Mouse (Mus musculus): ENCODE data around the gene Rabgef1. TPM values are rescaled to one million over a fixed set of nuclear protein-coding genes. Genes with fewer than 3 reads are reported as not detected.

Rabgef1 gene
- total RNA-seq (2021) = 10 to 100 TPM; 35.6 to 41.5 TPM
- long read RNA-seq, experiment 1, transcript Rabgef1-203 (9 exons, 2,690 nt) = major isoform, 16 of 40 reads
- long read RNA-seq, experiment 1, partial matches to known transcripts = 5 of 40 reads
- long read RNA-seq, experiment 1, other reads (novel, unspliced or antisense) = 18 of 40 reads
- long read RNA-seq, experiment 2, transcript Rabgef1-203 (9 exons, 2,690 nt) = major isoform, 14 of 36 reads
- long read RNA-seq, experiment 2, partial matches to known transcripts = 0 of 36 reads
- long read RNA-seq, experiment 2, other reads (novel, unspliced or antisense) = 20 of 36 reads

GRCm38 (mm10) chr5:130171423-130171954 is at the start of gene Rabgef1:
Rabgef1 (plus strand) TSS chr5:130171798.
- peak; percentile 97 for DNase-seq

- no peak for DNase-seq
Measured at GRCm38 (mm10) chr5:130122355-130122754, 49.2 kb upstream of the Rabgef1 start.

GRCm38 (mm10) chr5:130124271-130124670 is 47.3 kb upstream of the Rabgef1 start:
- DNase-seq = no peak

GRCm38 (mm10) chr5:130128686-130129523 is 42.7 kb upstream of the Rabgef1 start:
- DNase-seq = peak; percentile 30

- no peak for DNase-seq
Measured at GRCm38 (mm10) chr5:130129524-130129793, 42.1 kb upstream of the Rabgef1 start.

- DNase-seq = no peak
Measured at GRCm38 (mm10) chr5:130136597-130136996, 35.0 kb upstream of the Rabgef1 start.

GRCm38 (mm10) chr5:130139393-130139792 is 32.2 kb upstream of the Rabgef1 start:
- DNase-seq = peak; percentile 90

GRCm38 (mm10) chr5:130141138-130141537 is 30.5 kb upstream of the Rabgef1 start:
- DNase-seq = no peak

GRCm38 (mm10) chr5:130142041-130142440 is 29.6 kb upstream of the Rabgef1 start:
- DNase-seq = peak; percentile 33

GRCm38 (mm10) chr5:130143101-130143500 is 28.5 kb upstream of the Rabgef1 start:
- DNase-seq = peak; percentile 39

- peak; percentile 86 for DNase-seq
Measured at GRCm38 (mm10) chr5:130143977-130144333, 27.6 kb upstream of the Rabgef1 start.

GRCm38 (mm10) chr5:130144334-130145312 is 27.0 kb upstream of the Rabgef1 start, which contains the start of gene Kctd7:
Kctd7 (plus strand) TSS chr5:130144861.
- DNase-seq = peak; percentile 96

- DNase-seq = peak; percentile 27
Measured at GRCm38 (mm10) chr5:130145961-130146360, 25.6 kb upstream of the Rabgef1 start.

- no peak for DNase-seq
Measured at GRCm38 (mm10) chr5:130149726-130150310, 21.8 kb upstream of the Rabgef1 start.

GRCm38 (mm10) chr5:130154286-130154685 is 17.3 kb upstream of the Rabgef1 start:
- no peak for DNase-seq

GRCm38 (mm10) chr5:130158545-130158944 is 13.1 kb upstream of the Rabgef1 start:
- no peak for DNase-seq

GRCm38 (mm10) chr5:130159761-130160201 is 11.8 kb upstream of the Rabgef1 start:
- no peak for DNase-seq

GRCm38 (mm10) chr5:130163670-130164069 is 7.9 kb upstream of the Rabgef1 start:
- DNase-seq = peak; percentile 88

GRCm38 (mm10) chr5:130165213-130165612 is 6.4 kb upstream of the Rabgef1 start:
- DNase-seq = no peak

- DNase-seq = no peak
Measured at GRCm38 (mm10) chr5:130169109-130169508, 2.5 kb upstream of the Rabgef1 start.

GRCm38 (mm10) chr5:130170666-130171422 is 754 bp upstream of the Rabgef1 start:
- DNase-seq = peak; percentile 14

Data from adrenal gland, postnatal 10 days (tissue).